Mouse (Mus musculus): ENCODE measurements around the gene Cul9.

DNA sequence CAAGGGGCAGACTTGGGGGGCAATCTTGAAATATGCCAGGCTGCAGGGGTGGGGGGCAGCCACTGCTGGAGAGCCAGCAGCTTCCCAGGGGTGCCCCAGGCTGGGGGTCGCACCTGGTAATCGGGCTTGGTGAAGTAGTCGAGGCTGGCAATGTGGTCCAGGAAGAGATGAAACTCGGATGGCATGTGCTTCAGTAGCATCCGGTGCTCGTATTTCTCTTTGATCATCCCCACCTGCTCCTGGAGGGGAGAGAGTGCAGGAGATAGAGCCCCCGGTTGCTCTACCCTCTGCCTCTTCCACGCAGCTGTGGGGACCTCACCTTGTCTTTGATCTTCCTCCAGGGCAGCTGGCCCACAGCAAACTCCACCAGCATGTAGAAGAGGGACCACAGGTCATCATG lies 69.6 kb downstream of the Cul9 start:
- TF ChIP-seq CTCF (IDR thresholded peaks at IDR 0.05; ENCODE audit: low read depth), result no peak
- no peak for TF ChIP-seq EP300 (IDR thresholded peaks at IDR 0.05; ENCODE audit: low read depth)
